Mouse (Mus musculus): ENCODE measurements around the gene Phlpp2. TPM values are rescaled to one million over a fixed set of nuclear protein-coding genes. Genes with fewer than 3 reads are reported as not detected.
A peak's percentile ranks its signal among the peaks of the same experiment; 100 is the strongest.

The Phlpp2 gene
- total RNA-seq, 2 experiments from 2014 or later = 22.9 to 24.3 TPM

GRCm38 (mm10) chr8:109959112-109959511, 90.8 kb downstream of the Phlpp2 start:
- no peak for DNase-seq (ENCODE audit: low spot score in 2 of 2)

GRCm38 (mm10) chr8:109961693-109962367, 93.5 kb downstream of the Phlpp2 start, which contains the start of gene Marveld3:
Gene Marveld3, minus strand, starts transcription at chr8:109962203.
- no peak for DNase-seq (ENCODE audit: low spot score in 2 of 2)

- no peak for DNase-seq (ENCODE audit: low spot score in 2 of 2)
Measured at GRCm38 (mm10) chr8:109962896-109963295, 94.6 kb downstream of the Phlpp2 start.

GRCm38 (mm10) chr8:109963421-109963820, 95.1 kb downstream of the Phlpp2 start:
- DNase-seq (ENCODE audit: low spot score in 2 of 2) = no peak

GRCm38 (mm10) chr8:109964106-109964505, 95.8 kb downstream of the Phlpp2 start:
- no peak for DNase-seq (ENCODE audit: low spot score in 2 of 2)

GRCm38 (mm10) chr8:109968837-109969236, 100.5 kb downstream of the Phlpp2 start:
- no peak for DNase-seq (ENCODE audit: low spot score in 2 of 2)

GRCm38 (mm10) chr8:109970323-109970722, 102.0 kb downstream of the Phlpp2 start:
- DNase-seq (ENCODE audit: low spot score in 2 of 2) = peak in 1 of 2 experiments; percentile 62

GRCm38 (mm10) chr8:109972901-109973300, 104.6 kb downstream of the Phlpp2 start:
- DNase-seq (ENCODE audit: low spot score in 2 of 2) = no peak

GRCm38 (mm10) chr8:109979339-109979738, 111.0 kb downstream of the Phlpp2 start:
- no peak for DNase-seq (ENCODE audit: low spot score in 2 of 2)

GRCm38 (mm10) chr8:109982386-109983105, 114.2 kb downstream of the Phlpp2 start:
- DNase-seq (ENCODE audit: low spot score in 2 of 2) = no peak

- DNase-seq (ENCODE audit: low spot score in 2 of 2) = peak; percentile 30 to 75
Measured at GRCm38 (mm10) chr8:109983944-109984343, 115.6 kb downstream of the Phlpp2 start.

- DNase-seq (ENCODE audit: low spot score in 2 of 2) = no peak
Measured at GRCm38 (mm10) chr8:109986384-109986783, 118.0 kb downstream of the Phlpp2 start.

GRCm38 (mm10) chr8:109987776-109988175, 119.4 kb downstream of the Phlpp2 start:
- no peak for DNase-seq (ENCODE audit: low spot score in 2 of 2)

- DNase-seq (ENCODE audit: low spot score in 2 of 2) = no peak
Measured at GRCm38 (mm10) chr8:109989151-109989550, 120.8 kb downstream of the Phlpp2 start.

GRCm38 (mm10) chr8:109990224-109990623, 121.9 kb downstream of the Phlpp2 start, which contains the start of gene Tat:
Gene Tat, plus strand, starts transcription at chr8:109990437.
- no peak for DNase-seq (ENCODE audit: low spot score in 2 of 2)

- no peak for DNase-seq (ENCODE audit: low spot score in 2 of 2)
Measured at GRCm38 (mm10) chr8:109992166-109992565, 123.8 kb downstream of the Phlpp2 start.

- DNase-seq (ENCODE audit: low spot score in 2 of 2) = no peak
Measured at GRCm38 (mm10) chr8:109992951-109993350, 124.6 kb downstream of the Phlpp2 start.

Other genes starting within 250 kb of the Phlpp2 start
- gene Ist1, start 175.3 kb upstream of the Phlpp2 start, total RNA-seq (2021) = 10 to 100 TPM; 86.1 to 97.9 TPM
- 10 to 100 TPM; 49.5 to 55.7 TPM for gene Zfp821, start 163.0 kb upstream of the Phlpp2 start, total RNA-seq (2021)
- 10 to 100 TPM; 40.9 to 44.5 TPM for gene Atxn1l, start 130.8 kb upstream of the Phlpp2 start, total RNA-seq (2021)
- gene Ap1g1, start 90.0 kb upstream of the Phlpp2 start, total RNA-seq (2021) = 10 to 100 TPM; 85.2 to 88.6 TPM
- under 1 TPM in 1 of 2 experiments, not detected in 1; 0.35 TPM for gene Marveld3, start 93.7 kb downstream of the Phlpp2 start, total RNA-seq (2021)
- not detected for gene Tat, start 121.9 kb downstream of the Phlpp2 start, total RNA-seq (2021)
- gene Chst4, start 171.2 kb downstream of the Phlpp2 start, total RNA-seq (2021) = not detected
- gene Zfp612, start 211.2 kb downstream of the Phlpp2 start, total RNA-seq (2021) = 10 to 100 TPM; 22.4 to 24.6 TPM
- gene Gm21964, start 232.7 kb downstream of the Phlpp2 start, total RNA-seq (2021) = not detected
- gene Gm17720, start 234.2 kb downstream of the Phlpp2 start, total RNA-seq (2021) = not detected